Mouse (Mus musculus): ENCODE measurements around the gene Josd2. TPM values are rescaled to one million over a fixed set of nuclear protein-coding genes. Genes with fewer than 3 reads are reported as not detected.

Gene Josd2
- total RNA-seq, 2 experiments from 2014 or later, result 94.5 to 102 TPM

- DNase-seq, result peak; percentile 65 to 75
Observed at GRCm38 (mm10) chr7:44501563-44502115, 33.9 kb downstream of the Josd2 start.

- DNase-seq, result no peak
Observed at GRCm38 (mm10) chr7:44507491-44507890, 39.7 kb downstream of the Josd2 start.

- DNase-seq, result no peak
Observed at GRCm38 (mm10) chr7:44519240-44519913, 51.6 kb downstream of the Josd2 start.

- no peak for DNase-seq
Observed at GRCm38 (mm10) chr7:44520990-44521389, 53.2 kb downstream of the Josd2 start.

Small RNA genes lying within 50 kb of the gene (microRNA-seq; reads per million reads assigned to microRNA genes)
- 7.5 to 10.2 reads per million in 2 experiments for gene Mir7052

Other genes starting within 250 kb of the Josd2 start
- gene Klk1, start 242.6 kb upstream of the Josd2 start, total RNA-seq (2021), result not detected
- gene Gm36864, start 231.8 kb upstream of the Josd2 start, total RNA-seq (2021), result not detected
- 1 to 10 TPM in 1 of 2 experiments, under 1 TPM in 1; 0.99 to 1.2 TPM for gene 1700028J19Rik, start 221.3 kb upstream of the Josd2 start, total RNA-seq (2021)
- gene 2410002F23Rik, start 221.3 kb upstream of the Josd2 start, total RNA-seq (2021), result 10 to 100 TPM; 82.0 to 92.1 TPM
- gene Acp4, start 210.6 kb upstream of the Josd2 start, total RNA-seq (2021), result not detected
- gene Gm15517, start 206.5 kb upstream of the Josd2 start, total RNA-seq (2021), result not detected
- 1 to 10 TPM; 2.9 to 3.8 TPM for gene Clec11a, start 161.1 kb upstream of the Josd2 start, total RNA-seq (2021)
- 100 to 1,000 TPM; 588 to 654 TPM for gene Shank1, start 157.7 kb upstream of the Josd2 start, total RNA-seq (2021)
- gene Syt3, start 83.9 kb upstream of the Josd2 start, total RNA-seq (2021), result 10 to 100 TPM; 84.8 to 92.0 TPM
- 1 to 10 TPM; 3.1 to 3.4 TPM for gene 1700008O03Rik, start 82.2 kb upstream of the Josd2 start, total RNA-seq (2021)
- gene Lrrc4b, start 39.0 kb upstream of the Josd2 start, total RNA-seq (2021), result 100 to 1,000 TPM; 311 to 332 TPM
- gene Aspdh, start 2.6 kb upstream of the Josd2 start, total RNA-seq (2021), result 10 to 100 TPM; 13.3 to 21.6 TPM
- 100 to 1,000 TPM; 205 to 215 TPM for gene Emc10, start 28.5 kb downstream of the Josd2 start, total RNA-seq (2021)
- gene Fam71e1, start 28.6 kb downstream of the Josd2 start, total RNA-seq (2021), result 10 to 100 TPM; 14.3 to 15.7 TPM
- under 1 TPM in 1 of 2 experiments, not detected in 1; 0.12 TPM for gene Mybpc2, start 56.7 kb downstream of the Josd2 start, total RNA-seq (2021)
- gene Spib, start 64.1 kb downstream of the Josd2 start, total RNA-seq (2021), result under 1 TPM in 1 of 2 experiments, not detected in 1; 0.13 TPM
- 1 to 10 TPM; 6.2 to 8.7 TPM for gene Pold1, start 80.9 kb downstream of the Josd2 start, total RNA-seq (2021)
- 10 to 100 TPM; 58.7 to 62.1 TPM for gene Nr1h2, start 86.0 kb downstream of the Josd2 start, total RNA-seq (2021)
- gene Napsa, start 104.4 kb downstream of the Josd2 start, total RNA-seq (2021), result under 1 TPM in 1 of 2 experiments, not detected in 1; 0.25 TPM
- gene Kcnc3, start 122.7 kb downstream of the Josd2 start, total RNA-seq (2021), result 100 to 1,000 TPM; 175 to 188 TPM
- gene Myh14, start 202.9 kb downstream of the Josd2 start, total RNA-seq (2021), result 10 to 100 TPM; 27.7 to 28.1 TPM
- not detected for gene Izumo2, start 240.8 kb downstream of the Josd2 start, total RNA-seq (2021)